Mouse (Mus musculus): ENCODE measurements around the gene Brms1.

- TF ChIP-seq RCOR1 (conservative IDR thresholded peaks at IDR 0.05; ENCODE audit: low read depth, low read length) (no peak), MEF2A (IDR thresholded peaks at IDR 0.05; ENCODE audit: borderline replicate concordance, low read depth, low read length) (no peak), CTCF (conservative IDR thresholded peaks at IDR 0.05 in 1 of 2, IDR thresholded peaks at IDR 0.05 in 1 of 2; ENCODE audit: low read depth in 2 of 2, low read length in 2 of 2) (no peak), USF1 (IDR thresholded peaks at IDR 0.05; ENCODE audit: low read depth, low read length) (no peak), MAFK (IDR thresholded peaks at IDR 0.05; ENCODE audit: insufficient replicate concordance, low read length) (no peak), POLR2A (IDR thresholded peaks at IDR 0.05; ENCODE audit: low read depth, low read length) (no peak), EP300 (IDR thresholded peaks at IDR 0.05; ENCODE audit: low read length) (no peak), UBTF (IDR thresholded peaks at IDR 0.05; ENCODE audit: low read depth, low read length) (no peak), POLR2AphosphoS2 (IDR thresholded peaks at IDR 0.05; ENCODE audit: low read depth, low read length) (no peak), CHD2 (IDR thresholded peaks at IDR 0.05; ENCODE audit: low read length) (no peak), MAZ (IDR thresholded peaks at IDR 0.05; ENCODE audit: low read depth, low read length) (no peak), KAT2A (IDR thresholded peaks at IDR 0.05; ENCODE audit: insufficient replicate concordance, low read length) (no peak), BHLHE40 (IDR thresholded peaks at IDR 0.05; ENCODE audit: low read depth, low read length) (no peak)
These were observed 23.9 kb downstream of the Brms1 start for GRCm38 (mm10) chr19:5065104-5065503.

All from CH12.LX (cell line).